Mouse (Mus musculus): ENCODE results near the gene Ppp1r15b. TPM values are rescaled to one million over a fixed set of nuclear protein-coding genes. Genes with fewer than 3 reads are reported as not detected.

The Ppp1r15b gene
- polyA plus RNA-seq, 1 experiment from 2014 or later, result 20.7 TPM

DNA sequence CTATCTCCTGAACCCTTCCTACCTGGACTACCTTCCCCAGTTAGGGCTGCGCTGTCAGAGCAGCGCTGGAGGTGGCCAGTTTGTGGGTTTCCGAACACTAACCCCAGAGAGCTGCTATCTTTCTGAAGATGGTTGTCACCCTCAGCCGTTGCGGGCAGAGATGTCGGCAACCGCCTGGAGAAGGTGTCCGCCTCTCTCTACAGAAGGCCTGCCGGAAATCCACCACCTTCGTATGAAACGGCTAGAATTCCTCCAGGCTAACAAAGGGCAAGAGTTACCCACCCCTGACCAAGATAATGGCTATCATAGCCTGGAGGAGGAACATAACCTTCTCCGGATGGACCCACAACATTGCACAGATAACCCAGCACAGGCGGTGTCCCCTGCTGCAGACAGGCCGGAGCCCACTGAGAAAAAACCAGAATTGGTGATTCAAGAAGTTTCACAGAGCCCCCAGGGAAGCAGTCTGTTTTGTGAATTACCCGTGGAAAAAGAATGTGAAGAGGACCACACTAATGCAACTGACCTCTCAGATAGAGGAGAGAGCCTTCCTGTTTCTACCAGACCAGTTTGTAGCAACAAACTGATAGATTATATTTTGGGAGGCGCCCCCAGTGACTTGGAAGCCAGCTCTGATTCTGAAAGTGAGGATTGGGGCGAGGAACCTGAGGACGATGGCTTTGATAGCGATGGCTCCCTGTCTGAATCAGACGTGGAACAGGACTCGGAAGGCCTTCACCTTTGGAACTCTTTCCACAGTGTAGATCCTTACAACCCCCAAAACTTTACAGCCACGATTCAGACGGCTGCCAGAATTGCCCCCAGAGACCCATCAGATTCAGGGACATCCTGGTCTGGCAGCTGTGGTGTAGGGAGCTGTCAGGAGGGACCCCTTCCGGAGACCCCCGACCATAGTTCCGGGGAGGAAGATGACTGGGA is 1.7 kb downstream of the Ppp1r15b start:
- H3K9me3 ChIP-seq (ENCODE audit: control insufficient read depth, low read length), result no peaks in the 10 kb centered on the region
- H3K27me3 ChIP-seq (ENCODE audit: control insufficient read depth, insufficient read depth, low read length), result no peaks in the 10 kb centered on the region
- WGBS, result 3% methylated on average over 26 of the region's 26 CpGs
- peak overlapping the region; percentile 99 for H3K27ac ChIP-seq (replicated peaks)
- no peak for TF ChIP-seq EP300 (optimal IDR thresholded peaks at IDR 0.05)
- no peak for TF ChIP-seq CTCF (IDR thresholded peaks at IDR 0.05; ENCODE audit: low read depth)
- peak overlapping the region; percentile 99 for H3K9ac ChIP-seq (ENCODE audit: low read length)
- DNase-seq (ENCODE audit: low spot score), result no peak
- H3K4me1 ChIP-seq (replicated peaks; ENCODE audit: control insufficient read depth, insufficient read depth), result no peaks in the 10 kb centered on the region
- peak overlapping the region; percentile 96 for H3K4me2 ChIP-seq (replicated peaks; ENCODE audit: low read depth)
- H3K4me3 ChIP-seq (ENCODE audit: low read depth, low read length), result peak overlapping the region; percentile 99
- no peak for ATAC-seq (ENCODE audit: low FRiP score, low TSS enrichment)
- peaks cover 8% of the 10 kb centered on the region; the same call in 1 of the 2 replicates for H3K36me3 ChIP-seq (ENCODE audit: control insufficient read depth, insufficient read depth, low read length)

DNA sequence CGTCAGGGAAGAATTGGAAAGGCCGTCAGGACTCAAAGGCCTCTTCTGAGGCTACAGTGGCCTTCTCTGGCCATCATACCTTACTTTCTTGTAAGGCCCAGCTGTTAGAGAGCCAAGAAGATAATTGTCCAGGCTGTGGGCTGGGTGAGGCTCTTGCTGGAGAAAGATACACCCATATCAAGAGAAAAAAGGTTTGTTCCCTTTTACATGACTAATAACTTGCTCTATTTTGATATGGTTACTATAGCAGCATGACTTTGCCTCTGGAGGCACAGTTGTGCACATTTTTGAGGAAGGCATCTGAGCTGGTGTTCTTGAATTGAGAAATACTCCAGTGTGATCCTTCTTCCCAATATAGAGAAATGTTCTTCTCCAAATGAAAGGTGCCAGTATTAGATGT is 2.5 kb downstream of the Ppp1r15b start:
- Histone ChIP-seq H3K4me2 (replicated peaks; ENCODE audit: low read depth) (peak overlapping the region; percentile 96), H3K9ac (ENCODE audit: low read length) (peak overlapping the region; percentile 99), H3K4me3 (ENCODE audit: low read depth, low read length) (peak overlapping the region; percentile 99), H3K27ac (replicated peaks) (peak overlapping the region; percentile 99), H3K9me3 (ENCODE audit: control insufficient read depth, low read length) (no peaks in the 10 kb centered on the region), H3K36me3 (ENCODE audit: control insufficient read depth, insufficient read depth, low read length) (peaks cover 8% of the 10 kb centered on the region; the same call in 1 of the 2 replicates), H3K27me3 (ENCODE audit: control insufficient read depth, insufficient read depth, low read length) (no peaks in the 10 kb centered on the region), H3K4me1 (replicated peaks; ENCODE audit: control insufficient read depth, insufficient read depth) (no peaks in the 10 kb centered on the region)
- WGBS, result 6% methylated on average over 2 of the region's 2 CpGs
- DNase-seq (ENCODE audit: low spot score), result peak; percentile 34
- no peak for ATAC-seq (ENCODE audit: low FRiP score, low TSS enrichment)
- TF ChIP-seq EP300 (optimal IDR thresholded peaks at IDR 0.05) (no peak), CTCF (IDR thresholded peaks at IDR 0.05; ENCODE audit: low read depth) (no peak)

DNA sequence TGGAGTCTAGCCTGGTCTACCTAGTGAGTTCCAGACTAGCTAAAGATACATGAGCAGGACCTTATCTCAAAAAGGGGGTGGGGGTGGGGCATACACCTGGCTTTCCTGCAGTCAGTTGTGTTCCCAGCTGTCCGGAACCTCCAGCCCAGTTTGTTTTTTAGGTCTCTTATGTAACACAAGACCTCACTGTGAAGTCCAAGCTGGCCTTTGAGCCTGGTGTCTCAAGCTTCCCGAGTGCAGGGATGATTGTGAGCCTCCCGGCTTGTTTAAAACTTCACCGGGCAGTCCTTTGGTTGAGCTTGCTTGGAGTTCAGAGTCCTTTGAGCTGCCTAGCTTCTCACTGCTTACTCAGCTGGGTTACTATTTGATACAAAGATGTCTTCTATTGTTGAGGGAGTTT is 3.1 kb downstream of the Ppp1r15b start:
- Histone ChIP-seq H3K27ac (replicated peaks) (peak overlapping the region; percentile 70), H3K4me3 (ENCODE audit: low read depth, low read length) (peak overlapping the region; percentile 99), H3K36me3 (ENCODE audit: control insufficient read depth, insufficient read depth, low read length) (peaks cover 11% of the 10 kb centered on the region; the same call in 1 of the 2 replicates), H3K4me2 (replicated peaks; ENCODE audit: low read depth) (peak overlapping the region; percentile 96), H3K9ac (ENCODE audit: low read length) (peak overlapping the region; percentile 99), H3K27me3 (ENCODE audit: control insufficient read depth, insufficient read depth, low read length) (no peaks in the 10 kb centered on the region), H3K4me1 (replicated peaks; ENCODE audit: control insufficient read depth, insufficient read depth) (no peaks in the 10 kb centered on the region), H3K9me3 (ENCODE audit: control insufficient read depth, low read length) (no peaks in the 10 kb centered on the region)
- DNase-seq (ENCODE audit: low spot score) (peak; percentile 33), ATAC-seq (ENCODE audit: low FRiP score, low TSS enrichment) (no peak)
- TF ChIP-seq CTCF (IDR thresholded peaks at IDR 0.05; ENCODE audit: low read depth), result no peak
- no peak for TF ChIP-seq EP300 (optimal IDR thresholded peaks at IDR 0.05)
- WGBS, result 3% methylated on average over 4 of the region's 4 CpGs

DNA sequence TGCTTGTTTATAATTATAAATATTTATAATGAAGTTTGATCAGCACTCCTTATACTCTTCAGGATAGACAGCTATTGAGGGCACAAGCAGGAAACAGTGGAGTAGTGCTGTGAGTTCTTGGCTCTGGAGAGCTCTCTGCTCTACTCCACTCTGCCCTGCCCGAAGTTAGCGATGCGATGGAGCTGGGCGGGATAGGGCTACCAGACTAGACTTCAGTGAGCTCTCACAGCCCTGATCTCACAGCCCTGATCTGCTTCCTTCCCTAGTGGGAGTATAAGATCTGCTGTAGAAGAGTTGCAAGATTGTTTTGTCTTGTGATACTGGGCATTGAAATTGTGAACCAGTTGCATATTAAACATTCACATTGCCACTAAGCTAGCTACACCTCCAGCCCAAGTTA is 3.9 kb downstream of the Ppp1r15b start:
- DNase-seq (ENCODE audit: low spot score), result no peak
- peak overlapping the region; percentile 99 for H3K4me3 ChIP-seq (ENCODE audit: low read depth, low read length)
- 8% methylated on average over 4 of the region's 4 CpGs for WGBS
- no peaks in the 10 kb centered on the region for H3K27me3 ChIP-seq (ENCODE audit: control insufficient read depth, insufficient read depth, low read length)
- no peak for ATAC-seq (ENCODE audit: low FRiP score, low TSS enrichment)
- H3K4me1 ChIP-seq (replicated peaks; ENCODE audit: control insufficient read depth, insufficient read depth), result no peaks in the 10 kb centered on the region
- H3K36me3 ChIP-seq (ENCODE audit: control insufficient read depth, insufficient read depth, low read length), result peaks cover 16% of the 10 kb centered on the region
- H3K9ac ChIP-seq (ENCODE audit: low read length), result peak overlapping the region; percentile 54; the same call in 1 of the 2 replicates
- H3K9me3 ChIP-seq (ENCODE audit: control insufficient read depth, low read length), result no peaks in the 10 kb centered on the region
- peak overlapping the region; percentile 96 for H3K4me2 ChIP-seq (replicated peaks; ENCODE audit: low read depth)
- no peak overlapping the region for H3K27ac ChIP-seq (replicated peaks)
- TF ChIP-seq CTCF (IDR thresholded peaks at IDR 0.05; ENCODE audit: low read depth), result no peak
- TF ChIP-seq EP300 (optimal IDR thresholded peaks at IDR 0.05), result no peak

DNA sequence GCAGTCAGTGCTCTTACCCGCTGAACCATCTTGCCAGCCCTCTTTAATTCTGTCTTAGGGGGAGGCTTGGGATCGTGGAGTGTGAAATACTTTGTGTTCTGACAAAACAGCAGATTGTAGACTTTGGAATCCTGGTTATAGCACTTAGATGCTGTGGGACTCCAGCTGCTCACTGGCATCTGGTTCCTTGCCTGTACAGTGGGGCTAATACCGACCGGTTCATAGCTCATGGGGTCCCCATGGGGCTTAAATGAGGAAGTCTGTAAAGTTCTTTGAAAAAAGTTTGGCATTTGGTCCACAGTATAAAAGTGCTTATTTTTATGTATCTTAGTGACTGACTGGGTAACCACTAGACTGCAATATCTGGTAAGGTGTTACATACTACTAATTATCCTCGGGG is 4.9 kb downstream of the Ppp1r15b start:
- Histone ChIP-seq H3K4me1 (replicated peaks; ENCODE audit: control insufficient read depth, insufficient read depth) (no peaks in the 10 kb centered on the region), H3K4me2 (replicated peaks; ENCODE audit: low read depth) (peak overlapping the region; percentile 96), H3K9me3 (ENCODE audit: control insufficient read depth, low read length) (no peaks in the 10 kb centered on the region), H3K27ac (replicated peaks) (no peak overlapping the region), H3K9ac (ENCODE audit: low read length) (peak overlapping the region; percentile 41; the same call in 1 of the 2 replicates), H3K27me3 (ENCODE audit: control insufficient read depth, insufficient read depth, low read length) (no peaks in the 10 kb centered on the region), H3K36me3 (ENCODE audit: control insufficient read depth, insufficient read depth, low read length) (peaks cover 17% of the 10 kb centered on the region), H3K4me3 (ENCODE audit: low read depth, low read length) (peak overlapping the region; percentile 18)
- DNase-seq (ENCODE audit: low spot score), result no peak
- ATAC-seq (ENCODE audit: low FRiP score, low TSS enrichment), result no peak
- no peak for TF ChIP-seq CTCF (IDR thresholded peaks at IDR 0.05; ENCODE audit: low read depth)
- no peak for TF ChIP-seq EP300 (optimal IDR thresholded peaks at IDR 0.05)
- WGBS, result 36% methylated on average over 5 of the region's 5 CpGs

DNA sequence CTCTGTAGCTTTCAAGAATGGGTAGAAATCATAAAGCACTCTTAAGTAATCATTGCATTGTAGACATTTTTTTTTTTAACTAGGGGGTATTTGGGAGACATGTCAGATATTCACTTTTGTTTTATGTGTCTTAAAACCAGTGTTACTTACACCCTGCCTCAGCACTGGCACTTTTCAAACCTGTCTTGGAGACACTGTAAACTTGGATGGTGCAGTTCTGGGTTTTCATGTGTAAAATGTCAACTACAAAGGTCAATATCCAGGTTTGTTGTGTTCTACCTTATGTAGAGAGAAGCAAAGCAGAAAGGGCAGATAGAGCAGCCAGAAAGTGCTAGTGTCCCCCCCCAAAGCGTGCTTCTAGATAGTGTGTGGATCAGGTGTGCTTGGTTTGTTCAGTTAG is 7.5 kb downstream of the Ppp1r15b start:
- WGBS, result 71% methylated on average over 1 of the region's 1 CpGs
- Histone ChIP-seq H3K27ac (replicated peaks) (no peak overlapping the region), H3K36me3 (ENCODE audit: control insufficient read depth, insufficient read depth, low read length) (peaks cover 19% of the 10 kb centered on the region)

More for the DNA sequence above, 7.5 kb downstream of the Ppp1r15b start:
- ATAC-seq (ENCODE audit: low FRiP score, low TSS enrichment), result no peak
- Histone ChIP-seq H3K4me1 (replicated peaks; ENCODE audit: control insufficient read depth, insufficient read depth) (no peaks in the 10 kb centered on the region), H3K4me2 (replicated peaks; ENCODE audit: low read depth) (no peak overlapping the region), H3K9me3 (ENCODE audit: control insufficient read depth, low read length) (no peaks in the 10 kb centered on the region), H3K27me3 (ENCODE audit: control insufficient read depth, insufficient read depth, low read length) (no peaks in the 10 kb centered on the region), H3K9ac (ENCODE audit: low read length) (no peak overlapping the region), H3K4me3 (ENCODE audit: low read depth, low read length) (no peak overlapping the region)
- TF ChIP-seq CTCF (IDR thresholded peaks at IDR 0.05; ENCODE audit: low read depth) (no peak), EP300 (optimal IDR thresholded peaks at IDR 0.05) (no peak)
- DNase-seq (ENCODE audit: low spot score), result no peak
